8 mouse cellular contexts compared by ENCODE assay signal in the genomic region with DNA sequence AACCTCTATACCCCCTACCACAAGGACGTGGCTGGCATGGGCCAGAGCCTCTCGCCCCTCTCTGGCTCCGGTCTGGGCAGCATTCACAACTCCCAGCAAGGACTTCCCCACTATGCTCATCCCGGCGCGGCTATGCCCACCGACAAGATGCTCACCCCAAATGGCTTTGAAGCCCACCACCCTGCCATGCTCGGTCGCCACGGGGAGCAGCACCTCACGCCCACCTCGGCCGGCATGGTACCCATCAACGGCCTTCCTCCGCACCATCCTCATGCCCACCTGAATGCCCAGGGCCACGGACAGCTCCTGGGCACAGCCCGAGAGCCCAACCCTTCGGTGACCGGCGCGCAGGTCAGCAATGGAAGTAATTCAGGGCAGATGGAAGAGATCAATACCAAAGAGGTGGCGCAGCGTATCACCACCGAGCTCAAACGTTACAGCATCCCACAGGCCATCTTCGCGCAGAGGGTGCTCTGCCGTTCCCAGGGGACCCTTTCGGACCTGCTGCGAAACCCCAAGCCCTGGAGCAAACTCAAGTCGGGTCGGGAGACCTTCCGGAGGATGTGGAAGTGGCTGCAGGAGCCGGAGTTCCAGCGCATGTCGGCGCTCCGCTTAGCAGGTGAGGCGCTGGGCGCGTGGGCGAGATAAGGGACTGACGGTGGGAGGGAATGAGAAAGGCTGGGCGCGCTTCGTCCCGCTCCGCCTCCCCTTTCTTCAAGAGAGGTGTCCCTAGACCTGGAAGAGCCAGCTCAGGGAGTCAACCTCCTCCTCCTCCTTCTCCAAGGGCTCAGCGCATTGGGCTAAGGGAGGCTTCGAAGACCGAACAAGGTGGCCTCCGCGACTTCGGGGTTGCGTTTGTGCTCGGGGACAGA. TPM values are rescaled to one million over a fixed set of nuclear protein-coding genes. Genes with fewer than 3 reads are reported as not detected.
DNase-seq lines count a peak whose midpoint lies in the region; ATAC-seq and TF ChIP-seq lines count a peak whose summit lies in the region.

No protein-coding gene starts in this region.

- H3K9me3 ChIP-seq in lung, postnatal 0 days (ENCODE audit: low read length), result no peaks in the 10 kb centered on the region
- H3K9me3 ChIP-seq in forebrain, embryonic 13.5 days (replicated peaks), result no peaks in the 10 kb centered on the region
- no peaks in the 10 kb centered on the region for H3K9me3 ChIP-seq in liver, embryonic 11.5 days (ENCODE audit: control insufficient read depth, low read length)
- no peaks in the 10 kb centered on the region for H3K9me3 ChIP-seq in stomach, embryonic 16.5 days (replicated peaks; ENCODE audit: control insufficient read depth, low read length)

- TF ChIP-seq EP300 in lung, postnatal 0 days (IDR thresholded peaks at IDR 0.05), result no peak

- peaks cover 13% of the 10 kb centered on the region; the same call in 1 of the 2 replicates for H3K4me1 ChIP-seq in lung, postnatal 0 days (ENCODE audit: insufficient read depth, low read depth, low read length)
- H3K4me1 ChIP-seq in forebrain, embryonic 13.5 days, result peaks cover 50% of the 10 kb centered on the region
- H3K4me1 ChIP-seq in liver, embryonic 11.5 days (replicated peaks; ENCODE audit: control insufficient read depth, insufficient read depth, low read length), result no peaks in the 10 kb centered on the region; the same call in none of the 2 replicates
- peaks cover 13% of the 10 kb centered on the region; the same call in 1 of the 2 replicates for H3K4me1 ChIP-seq in stomach, embryonic 16.5 days (ENCODE audit: control insufficient read depth, insufficient read depth, low read length)

- H3K36me3 ChIP-seq in lung, postnatal 0 days (ENCODE audit: insufficient read depth, low read length), result no peaks in the 10 kb centered on the region
- no peaks in the 10 kb centered on the region for H3K36me3 ChIP-seq in forebrain, embryonic 13.5 days (ENCODE audit: poor library complexity, severe bottlenecking)
- H3K36me3 ChIP-seq in liver, embryonic 11.5 days (ENCODE audit: control insufficient read depth, insufficient read depth, low read length), result no peaks in the 10 kb centered on the region
- H3K36me3 ChIP-seq in stomach, embryonic 16.5 days (ENCODE audit: control insufficient read depth, insufficient read depth, low read length), result no peaks in the 10 kb centered on the region

- no peak for ATAC-seq in lung, postnatal 0 days
- ATAC-seq in forebrain, embryonic 13.5 days, result no peak
- ATAC-seq in liver, embryonic 11.5 days (replicated peaks; ENCODE audit: low FRiP score), result 0 out of 2 replicates have a peak, but pooled peaks have one; percentile 15
- no peak for ATAC-seq in stomach, embryonic 16.5 days (ENCODE audit: insufficient read depth, low FRiP score)

- DNase-seq in lung, postnatal 0 days (ENCODE audit: low spot score), result no peak
- no peak for DNase-seq in lung, postnatal 25 days (ENCODE audit: low spot score)
- peak; percentile 39 for DNase-seq in liver, embryonic 11.5 days (ENCODE audit: low spot score)
- no peak for DNase-seq in ovary, postnatal 14 days (ENCODE audit: low spot score)
- no peak for DNase-seq in c-Kit-positive CD71-positive TER-119-positive erythroid progenitor cells, embryonic 14.5 days (ENCODE audit: low spot score)
- no peak for DNase-seq in lung, postnatal 4 days

- H3K4me2 ChIP-seq in lung, postnatal 0 days (replicated peaks; ENCODE audit: low read depth, low read length), result no peak overlapping the region
- peak overlapping the region; percentile 95 for H3K4me2 ChIP-seq in forebrain, embryonic 13.5 days
- H3K4me2 ChIP-seq in liver, embryonic 11.5 days, result peak overlapping the region; percentile 71
- peak overlapping the region; percentile 98 for H3K4me2 ChIP-seq in stomach, embryonic 16.5 days (ENCODE audit: low read depth, low read length)

- 2% methylated on average over 54 of the region's 56 CpGs for WGBS in lung, postnatal 0 days
- whole genome bisulfite sequencing in forebrain, embryonic 13.5 days, result under 1% methylated on average over 56 of the region's 56 CpGs
- WGBS in liver, embryonic 11.5 days, result 3% methylated on average over 56 of the region's 56 CpGs
- WGBS in stomach, embryonic 16.5 days, result 2% methylated on average over 56 of the region's 56 CpGs

- H3K27ac ChIP-seq in lung, postnatal 0 days (ENCODE audit: low read length), result no peak overlapping the region
- peak overlapping the region; percentile 15; the same call in 1 of the 2 replicates for H3K27ac ChIP-seq in forebrain, embryonic 13.5 days
- peak overlapping the region; percentile 29; the same call in 1 of the 2 replicates for H3K27ac ChIP-seq in liver, embryonic 11.5 days (ENCODE audit: low read depth, low read length)
- no peak overlapping the region for H3K27ac ChIP-seq in stomach, embryonic 16.5 days (ENCODE audit: low read length)

- no peak overlapping the region for H3K9ac ChIP-seq in lung, postnatal 0 days (replicated peaks; ENCODE audit: low read depth)
- H3K9ac ChIP-seq in forebrain, embryonic 13.5 days, result peak overlapping the region; percentile 63
- peak overlapping the region; percentile 59 for H3K9ac ChIP-seq in liver, embryonic 11.5 days (ENCODE audit: low read depth, low read length)
- peak overlapping the region; percentile 70 for H3K9ac ChIP-seq in stomach, embryonic 16.5 days (ENCODE audit: low read length)

- peak overlapping the region; percentile 45; the same call in 1 of the 2 replicates for H3K4me3 ChIP-seq in lung, postnatal 0 days (ENCODE audit: low read depth, low read length)
- H3K4me3 ChIP-seq in forebrain, embryonic 13.5 days, result peak overlapping the region; percentile 50
- H3K4me3 ChIP-seq in liver, embryonic 11.5 days (ENCODE audit: low read depth, low read length), result peak overlapping the region; percentile 57
- H3K4me3 ChIP-seq in stomach, embryonic 16.5 days (replicated peaks; ENCODE audit: low read length), result peak overlapping the region; percentile 59

- H3K27me3 ChIP-seq in lung, postnatal 0 days (replicated peaks; ENCODE audit: insufficient read depth, low read length), result peaks cover 98% of the 10 kb centered on the region
- H3K27me3 ChIP-seq in forebrain, embryonic 13.5 days, result peaks cover 100% of the 10 kb centered on the region
- H3K27me3 ChIP-seq in liver, embryonic 11.5 days (replicated peaks; ENCODE audit: control insufficient read depth, insufficient read depth, low read length), result peaks cover 100% of the 10 kb centered on the region
- H3K27me3 ChIP-seq in stomach, embryonic 16.5 days (ENCODE audit: control insufficient read depth, insufficient read depth, low read length), result peaks cover 98% of the 10 kb centered on the region

- TF ChIP-seq CTCF in lung, postnatal 0 days (IDR thresholded peaks at IDR 0.05), result no peak

RNA-seq across cellular contexts. Expression of a gene that starts 1.3 kb away (rescaled TPM):
- polyA plus RNA-seq in lung, postnatal 0 days (2015; fragmentation: Nextera tagmentation; extraction: Ambion mirVana), result not detected in 2 replicates
- 1.2 and 2.2 TPM in 2 replicates for polyA plus RNA-seq in forebrain, embryonic 13.5 days (2015; fragmentation: Nextera tagmentation; extraction: Ambion mirVana)
- 3.4 and 4.1 TPM in 2 replicates for polyA plus RNA-seq in liver, embryonic 11.5 days (2014; fragmentation: Nextera tagmentation; extraction: Ambion mirVana)
- 1.5 and 2.0 TPM in 2 replicates for polyA plus RNA-seq in stomach, embryonic 16.5 days (2015; fragmentation: Nextera tagmentation; extraction: Ambion mirVana)

Comparison
In these comparisons a context has a peak if more than half of its experiments do, and no peak if none do; other contexts are left out.
1. H3K27ac ChIP-seq: peak in forebrain, embryonic 13.5 days (single experiment) and liver, embryonic 11.5 days (single experiment); none in lung, postnatal 0 days (single experiment) and stomach, embryonic 16.5 days (single experiment).
2. Peak in every context shown above with its lines, with median percentiles within 50 percentile points of each other: H3K4me3 ChIP-seq.